9 mouse cellular contexts compared by ENCODE assay signal in genomic region chr13:98726494-98726893, GRCm38 (mm10). TPM values are rescaled to one million over a fixed set of nuclear protein-coding genes. Genes with fewer than 3 reads are reported as not detected.
DNase-seq lines count a peak whose midpoint lies in the region; TF ChIP-seq lines count a peak whose summit lies in the region.
"Had no signal": no experiment of that assay in that cellular context is flagged by ENCODE, and none has a peak within 500 bp of the region (broad histone marks: within the 10 kb centered on the region; RNA-seq: fewer than 3 reads in every experiment).

No protein-coding gene starts in this region.

- DNase-seq in kidney, adult 2 months = peak; percentile 48
- DNase-seq in kidney, adult 11 months = no peak
- DNase-seq in thymus, postnatal 0 days (ENCODE audit: low spot score) = peak; percentile 33
- no peak for DNase-seq in thymus, postnatal 25 days
- peak; percentile 56 for DNase-seq in embryo, embryonic 10.5 days (ENCODE audit: low spot score)
- no peak for DNase-seq in urinary bladder, adult 18-20 months (ENCODE audit: low spot score in 2 of 2)
- DNase-seq in left cerebral cortex, adult 11 months (ENCODE audit: low spot score) = no peak

- WGBS in kidney, adult 2 months = 54% methylated on average over 4 of the region's 4 CpGs

- no peak overlapping the region for H3K4me3 ChIP-seq in kidney, adult 2 months (ENCODE audit: insufficient read depth, low read depth, low read length)
- H3K4me3 ChIP-seq: hindbrain, embryonic 15.5 days; midbrain, embryonic 12.5 days had no signal

- H3K27me3 ChIP-seq in kidney, adult 2 months (replicated peaks; ENCODE audit: control insufficient read depth, insufficient read depth, low read length) = no peaks in the 10 kb centered on the region
- H3K27me3 ChIP-seq: hindbrain, embryonic 15.5 days; midbrain, embryonic 12.5 days had no signal

- H3K4me1 ChIP-seq in kidney, adult 2 months (ENCODE audit: control insufficient read depth, insufficient read depth, low read length) = no peaks in the 10 kb centered on the region
- H3K4me1 ChIP-seq: hindbrain, embryonic 15.5 days; midbrain, embryonic 12.5 days had no signal

- H3K36me3 ChIP-seq in kidney, adult 2 months (ENCODE audit: control insufficient read depth, insufficient read depth, low read length) = peaks cover 13% of the 10 kb centered on the region

- no peak for TF ChIP-seq POLR2A in kidney, adult 2 months (IDR thresholded peaks at IDR 0.05; ENCODE audit: low read depth, low read length)

- TF ChIP-seq CTCF in kidney, adult 2 months (conservative IDR thresholded peaks at IDR 0.05; ENCODE audit: insufficient read depth, insufficient read length, low read depth, low read length) = peak; percentile 58

- no peak overlapping the region for H3K27ac ChIP-seq in kidney, adult 2 months (ENCODE audit: insufficient read depth, low read depth, low read length)
- H3K27ac ChIP-seq: hindbrain, embryonic 15.5 days; midbrain, embryonic 12.5 days had no signal

RNA-seq across cellular contexts. Expression of gene Tmem171, which starts 31.9 kb away (rescaled TPM):
- polyA plus RNA-seq in kidney, adult 2 months (2012; rRNA removed) = 25.5 TPM in 2 replicates
- polyA plus RNA-seq in thymus, postnatal 0 days (2015; fragmentation: Nextera tagmentation; extraction: Ambion mirVana) = 0.39 and 0.40 TPM in 2 replicates
- polyA plus RNA-seq: hindbrain, embryonic 15.5 days; midbrain, embryonic 12.5 days had no signal

Comparison
In these comparisons a context has a peak if more than half of its experiments do, and no peak if none do; other contexts are left out.
1. DNase-seq: peak in kidney, adult 2 months (single experiment), thymus, postnatal 0 days (single experiment) and embryo, embryonic 10.5 days (single experiment); none in kidney, adult 11 months (single experiment), thymus, postnatal 25 days (single experiment), urinary bladder, adult 18-20 months (0 of 2) and left cerebral cortex, adult 11 months (single experiment).
2. RNA of gene Tmem171, which starts 31.9 kb away (polyA plus RNA-seq): 25.5 TPM in kidney, adult 2 months; 0.39 to 0.40 TPM in thymus, postnatal 0 days; every median in the first group is over 10 times any median in the second.